Mouse (Mus musculus) megakaryocyte progenitor cell, adult 5-6 weeks (primary cell): ENCODE data around the gene Phtf1. TPM values are rescaled to one million over a fixed set of nuclear protein-coding genes. Genes with fewer than 3 reads are reported as not detected.

Experiments used
- ATAC-seq: replicated peaks from 2 replicates; pipeline ENCODE4 v1.8.0; 2016; ENCODE audit warnings: mild to moderate bottlenecking, moderate TSS enrichment, inconsistent platforms; ENCODE audit not compliant: poor library complexity
- total RNA-seq, 2 experiments: library from RNA; stranded (forward) in 1 of 2; stranded (reverse) in 1 of 2; fragments of 157-497, 149-512 nt in 1 of 2; fragments of 200-1000 nt in 1 of 2; gene quantifications; 2 replicates each; pipeline versions ENCODE4 v1.2.3 to v1.2.4; 2015 to 2017

Gene Phtf1
- total RNA-seq, 2 experiments from 2014 or later: 18.8 to 27.3 TPM

- ATAC-seq: no peak
Measured at GRCm38 (mm10) chr3:104017931-104018330, 50.0 kb downstream of the Phtf1 start.

GRCm38 (mm10) chr3:104019453-104019852 is 51.5 kb downstream of the Phtf1 start:
- ATAC-seq: peak; percentile 54

GRCm38 (mm10) chr3:104020101-104020500 is 52.2 kb downstream of the Phtf1 start:
- ATAC-seq: no peak

- ATAC-seq: no peak
Measured at GRCm38 (mm10) chr3:104026938-104027337, 59.0 kb downstream of the Phtf1 start.

- ATAC-seq: peak; percentile 75
Measured at GRCm38 (mm10) chr3:104032086-104032485, 64.2 kb downstream of the Phtf1 start.

GRCm38 (mm10) chr3:104032747-104033146 is 64.8 kb downstream of the Phtf1 start:
- ATAC-seq: no peak

GRCm38 (mm10) chr3:104059001-104059622 is 91.2 kb downstream of the Phtf1 start:
- no peak for ATAC-seq

- ATAC-seq: peak; percentile 87
Measured at GRCm38 (mm10) chr3:104069395-104069794, 101.5 kb downstream of the Phtf1 start.

Other genes with a start within 250 kb of the Phtf1 start
- gene Olfml3, start 230.1 kb upstream of the Phtf1 start, total RNA-seq (2015): 0.37 and 0.49 TPM in 2 replicates
- gene Olfml3, start 230.1 kb upstream of the Phtf1 start, total RNA-seq (2017): 0.25 and 0.57 TPM in 2 replicates
- not detected in 2 replicates for gene Gm10964, start 228.7 kb upstream of the Phtf1 start, total RNA-seq (2015)
- gene Gm10964, start 228.7 kb upstream of the Phtf1 start, total RNA-seq (2017): not detected in 2 replicates
- gene Hipk1, start 176.5 kb upstream of the Phtf1 start, total RNA-seq (2015): 141 and 146 TPM in 2 replicates
- gene Hipk1, start 176.5 kb upstream of the Phtf1 start, total RNA-seq (2017): 68.5 and 76.9 TPM in 2 replicates
- 21.4 and 23.9 TPM in 2 replicates for gene Dclre1b, start 158.7 kb upstream of the Phtf1 start, total RNA-seq (2015)
- 15.4 and 18.5 TPM in 2 replicates for gene Dclre1b, start 158.7 kb upstream of the Phtf1 start, total RNA-seq (2017)
- gene Ap4b1, start 158.6 kb upstream of the Phtf1 start, total RNA-seq (2015): 17.5 and 18.1 TPM in 2 replicates
- gene Ap4b1, start 158.6 kb upstream of the Phtf1 start, total RNA-seq (2017): 17.9 and 20.7 TPM in 2 replicates
- 0.64 TPM in 1 of 2 replicates, not detected in the other for gene Gm43064, start 158.5 kb upstream of the Phtf1 start, total RNA-seq (2015)
- not detected in 2 replicates for gene Gm43064, start 158.5 kb upstream of the Phtf1 start, total RNA-seq (2017)
- 0.51 and 1.9 TPM in 2 replicates for gene Bcl2l15, start 135.5 kb upstream of the Phtf1 start, total RNA-seq (2015)
- 0.20 and 1.9 TPM in 2 replicates for gene Bcl2l15, start 135.5 kb upstream of the Phtf1 start, total RNA-seq (2017)
- gene Ptpn22, start 108.3 kb upstream of the Phtf1 start, total RNA-seq (2015): 78.1 and 81.2 TPM in 2 replicates
- gene Ptpn22, start 108.3 kb upstream of the Phtf1 start, total RNA-seq (2017): 45.3 and 57.6 TPM in 2 replicates
- 56.7 and 62.2 TPM in 2 replicates for gene Rsbn1, start 54.0 kb upstream of the Phtf1 start, total RNA-seq (2015)
- gene Rsbn1, start 54.0 kb upstream of the Phtf1 start, total RNA-seq (2017): 52.8 and 57.6 TPM in 2 replicates